Mouse (Mus musculus): Measurements from ENCODE around the gene Arhgef10l. TPM values are rescaled to one million over a fixed set of nuclear protein-coding genes. Genes with fewer than 3 reads are reported as not detected.

The Arhgef10l gene
- total and polyA plus RNA-seq, 3 experiments, result 10.2 to 26.0 TPM; not detected in 1

DNA sequence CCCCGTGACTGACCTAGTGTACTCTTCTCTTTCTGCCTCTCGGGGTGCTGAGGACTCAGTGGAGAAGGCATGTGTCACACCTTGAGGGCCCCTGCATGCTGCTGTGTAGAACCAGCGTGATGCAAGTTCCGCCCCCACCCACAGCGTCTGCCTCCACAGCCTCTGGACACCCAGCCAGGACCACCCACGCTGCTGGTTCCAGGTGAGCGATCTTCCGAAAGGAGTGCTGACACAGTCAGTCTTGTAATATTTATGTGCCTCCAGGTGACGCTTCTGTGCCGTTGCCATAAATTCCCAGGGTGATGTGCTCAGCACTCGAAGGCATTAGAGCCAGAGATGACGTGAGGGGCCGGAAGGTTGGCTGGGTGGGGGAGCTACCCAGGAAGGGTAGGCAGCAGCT is 140.9 kb downstream of the Arhgef10l start:
- H3K27me3 ChIP-seq (ENCODE audit: control insufficient read depth in 1 of 2, insufficient read depth in 2 of 2, low read length in 2 of 2), result no peaks in the 10 kb centered on the region
- no peak overlapping the region for H3K4me3 ChIP-seq (ENCODE audit: control insufficient read depth in 1 of 2, insufficient read depth in 1 of 2, low read depth in 2 of 2, low read length in 2 of 2)
- H3K9ac ChIP-seq (ENCODE audit: control insufficient read depth, low read depth, low read length, poor library complexity, severe bottlenecking), result no peak overlapping the region
- H3K36me3 ChIP-seq (ENCODE audit: control insufficient read depth in 1 of 2, insufficient read depth in 2 of 2, low read length in 2 of 2), result no peaks in the 10 kb centered on the region
- no peak overlapping the region for H3K27ac ChIP-seq (ENCODE audit: control insufficient read depth, low read depth, low read length)
- no peak for DNase-seq (ENCODE audit: low read depth, low spot score)
- no peak for TF ChIP-seq CTCF (IDR thresholded peaks at IDR 0.05 in 2 of 3, conservative IDR thresholded peaks at IDR 0.05 in 1 of 3; ENCODE audit: control insufficient read depth in 1 of 3, insufficient read depth in 1 of 3, low read depth in 2 of 3, low read length in 3 of 3, poor library complexity in 1 of 3, severe bottlenecking in 1 of 3)
- TF ChIP-seq MAZ (IDR thresholded peaks at IDR 0.05; ENCODE audit: low read depth, low read length), result no peak
- no peak for TF ChIP-seq UBTF (IDR thresholded peaks at IDR 0.05; ENCODE audit: borderline replicate concordance, insufficient read depth, low read depth, low read length)
- TF ChIP-seq NELFE (IDR thresholded peaks at IDR 0.05; ENCODE audit: low read depth, low read length), result no peak
- no peak for TF ChIP-seq SIN3A (IDR thresholded peaks at IDR 0.05; ENCODE audit: low read length)
- no peak for TF ChIP-seq GATA1 (IDR thresholded peaks at IDR 0.05; ENCODE audit: low read depth, low read length)
- TF ChIP-seq POLR2AphosphoS2 (IDR thresholded peaks at IDR 0.05; ENCODE audit: low read length), result no peak
- TF ChIP-seq EP300 (IDR thresholded peaks at IDR 0.05; ENCODE audit: low read depth in 1 of 2, low read length in 2 of 2), result no peak
- no peak for TF ChIP-seq MAX (IDR thresholded peaks at IDR 0.05; ENCODE audit: low read length)
- TF ChIP-seq MAFK (IDR thresholded peaks at IDR 0.05; ENCODE audit: borderline replicate concordance, low read depth, low read length), result no peak
- no peaks in the 10 kb centered on the region for H3K4me1 ChIP-seq (ENCODE audit: control insufficient read depth in 1 of 2, insufficient read depth in 2 of 2, low read length in 2 of 2)
- H3K9me3 ChIP-seq (replicated peaks; ENCODE audit: insufficient read depth, low read length), result no peaks in the 10 kb centered on the region
- no peaks in the 10 kb centered on the region for H3K79me2 ChIP-seq (ENCODE audit: control insufficient read depth, insufficient read depth, low read length, poor library complexity)

DNA sequence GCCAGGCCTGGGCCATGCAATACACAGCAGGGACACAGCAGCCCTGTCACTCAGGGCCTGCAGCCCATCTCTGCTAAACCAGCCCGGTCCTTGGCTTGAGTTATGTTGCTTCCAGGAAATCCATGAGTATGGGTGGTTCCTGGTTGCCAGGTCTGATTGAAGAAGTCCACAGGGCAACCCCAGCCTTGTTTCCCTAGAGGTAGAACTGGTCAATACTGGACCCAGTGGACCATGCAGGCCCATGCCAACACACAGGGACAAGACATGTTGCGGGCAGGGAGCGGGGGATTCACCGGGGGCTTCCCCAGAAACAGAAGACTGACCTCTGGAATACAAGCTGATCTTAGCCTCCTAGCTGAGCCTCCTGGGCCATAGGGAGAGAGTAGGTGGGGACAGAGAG is 142.9 kb downstream of the Arhgef10l start:
- Histone ChIP-seq H3K4me1 (ENCODE audit: control insufficient read depth in 1 of 2, insufficient read depth in 2 of 2, low read length in 2 of 2) (no peaks in the 10 kb centered on the region), H3K27me3 (ENCODE audit: control insufficient read depth in 1 of 2, insufficient read depth in 2 of 2, low read length in 2 of 2) (no peaks in the 10 kb centered on the region), H3K36me3 (ENCODE audit: control insufficient read depth in 1 of 2, insufficient read depth in 2 of 2, low read length in 2 of 2) (no peaks in the 10 kb centered on the region), H3K79me2 (ENCODE audit: control insufficient read depth, insufficient read depth, low read length, poor library complexity) (no peaks in the 10 kb centered on the region), H3K9me3 (replicated peaks; ENCODE audit: insufficient read depth, low read length) (no peaks in the 10 kb centered on the region), H3K9ac (ENCODE audit: control insufficient read depth, low read depth, low read length, poor library complexity, severe bottlenecking) (no peak overlapping the region), H3K4me3 (ENCODE audit: control insufficient read depth in 1 of 2, insufficient read depth in 1 of 2, low read depth in 2 of 2, low read length in 2 of 2) (no peak overlapping the region), H3K27ac (ENCODE audit: control insufficient read depth, low read depth, low read length) (no peak overlapping the region)
- no peak for TF ChIP-seq NRF1 (IDR thresholded peaks at IDR 0.05; ENCODE audit: insufficient read depth, low read depth, low read length, poor library complexity, severe bottlenecking)
- no peak for TF ChIP-seq ELF1 (IDR thresholded peaks at IDR 0.05; ENCODE audit: low read depth, low read length)
- TF ChIP-seq ZNF384 (IDR thresholded peaks at IDR 0.05; ENCODE audit: low read depth, low read length), result no peak
- no peak for TF ChIP-seq MYC (IDR thresholded peaks at IDR 0.05; ENCODE audit: low read depth, low read length)
- no peak for TF ChIP-seq GABPA (IDR thresholded peaks at IDR 0.05; ENCODE audit: low read depth, low read length)
- no peak for TF ChIP-seq USF2 (IDR thresholded peaks at IDR 0.05; ENCODE audit: borderline replicate concordance in 1 of 2, insufficient read depth in 1 of 2, low read depth in 1 of 2, low read length in 2 of 2)
- TF ChIP-seq GATA1 (IDR thresholded peaks at IDR 0.05; ENCODE audit: low read depth, low read length), result no peak
- no peak for TF ChIP-seq TCF12 (IDR thresholded peaks at IDR 0.05; ENCODE audit: low read depth, low read length)
- DNase-seq (ENCODE audit: low read depth, low spot score), result no peak
